Mouse (Mus musculus) ES-E14 (cell line): Measurements from ENCODE around the gene Stx6. TPM values are rescaled to one million over a fixed set of nuclear protein-coding genes. Genes with fewer than 3 reads are reported as not detected.

Experiments used
- DNase-seq: peaks from one replicate; pipeline ENCODE4 v3.0.0-alpha.2; 2013; ENCODE audit warnings: low read depth, low spot score
- H3K27ac ChIP-seq: 2 replicates; pipeline ENCODE4 v1.5.1; 2012; ENCODE audit warnings: low read depth, mild to moderate bottlenecking, low read length, moderate library complexity, mixed read lengths; ENCODE audit not compliant: poor library complexity, insufficient read depth, severe bottlenecking
- H3K36me3 ChIP-seq: 2 replicates; pipeline ENCODE4 v1.6.1; 2012; ENCODE audit warnings: mild to moderate bottlenecking, low read length, moderate library complexity, mixed read lengths; ENCODE audit not compliant: control insufficient read depth, poor library complexity, insufficient read depth, severe bottlenecking
- H3K4me1 ChIP-seq, 2 experiments: fragments of 150-350 bp in 1 of 2; sonication (generic) in 1 of 2; 2 replicates each; pipeline ENCODE4 v1.6.1; 2012; ENCODE audit warnings: low read length in 2 of 2, mild to moderate bottlenecking in 1 of 2, mixed read lengths in 1 of 2; ENCODE audit not compliant: control insufficient read depth in 2 of 2, insufficient read depth in 2 of 2, poor library complexity in 1 of 2
- H3K4me3 ChIP-seq, 2 experiments: fragments of 150-350 bp in 1 of 2; sonication (generic) in 1 of 2; 2 replicates each; pipeline ENCODE4 v1.5.1; 2012; ENCODE audit warnings: low read length in 2 of 2, low read depth in 1 of 2, mild to moderate bottlenecking in 1 of 2, mixed read lengths in 1 of 2; ENCODE audit not compliant: insufficient read depth in 1 of 2, poor library complexity in 1 of 2, severe bottlenecking in 1 of 2
- H3K9ac ChIP-seq: 2 replicates; pipeline ENCODE4 v1.6.1; 2012; ENCODE audit warnings: low read depth, mild to moderate bottlenecking, low read length, mixed read lengths; ENCODE audit not compliant: poor library complexity, insufficient read depth, severe bottlenecking
- H3K9me3 ChIP-seq: fragments of 150-350 bp; sonication (generic); 2 replicates; pipeline ENCODE4 v1.6.1; 2012; ENCODE audit warnings: low read depth, mild to moderate bottlenecking, low read length; ENCODE audit not compliant: control insufficient read depth, insufficient read depth
- CHD2 ChIP-seq: IDR thresholded peaks from 2 replicates; pipeline ENCODE4 v1.6.1; 2014; ENCODE audit warnings: mild to moderate bottlenecking, low read depth, low read length, inconsistent platforms
- HCFC1 ChIP-seq: IDR thresholded peaks from 2 replicates; pipeline ENCODE4 v1.6.1; 2012; ENCODE audit warnings: low read length, inconsistent platforms, borderline replicate concordance; ENCODE audit not compliant: insufficient read depth
- MAFK ChIP-seq: IDR thresholded peaks from 2 replicates; pipeline ENCODE4 v1.6.1; 2014; ENCODE audit warnings: mild to moderate bottlenecking, low read depth, low read length, inconsistent platforms; ENCODE audit not compliant: insufficient read depth
- ZC3H11A ChIP-seq: IDR thresholded peaks from 2 replicates; pipeline ENCODE4 v1.6.1; 2012; ENCODE audit warnings: low read depth, mild to moderate bottlenecking, inconsistent platforms, low read length, borderline replicate concordance
- ZNF384 ChIP-seq: IDR thresholded peaks from 2 replicates; pipeline ENCODE4 v1.6.1; 2012; ENCODE audit warnings: low read depth, low read length, inconsistent platforms
- in situ Hi-C, 2 experiments: fragments of 600-800 bp; cut with MboI; formaldehyde crosslinking; loops; one replicate each; pipeline ENCODE4 v1.15.1; 2025; ENCODE audit warnings: low sequenced_read_pairs in 2 of 2, inconsistent platforms in 1 of 2; ENCODE audit not compliant: unreplicated experiment in 2 of 2
- total RNA-seq: library from RNA; depleted of rRNA; stranded (reverse); fragments of 300-350 nt; gene quantifications from 2 replicates; pipeline ENCODE4 v1.2.3, GENCODE M21; 2012

Gene Stx6
- total RNA-seq, 1 experiment, result 22.7 TPM

- in situ Hi-C loops, result no loop called here
Measured at GRCm38 (mm10) chr1:155153906-155154305, 4.6 kb upstream of the Stx6 start.

GRCm38 (mm10) chr1:155158970-155159484, 512 bp downstream of the Stx6 start:
- H3K9ac ChIP-seq, result peak overlapping the region; percentile 70
- in situ Hi-C loops, result no loop called here
- no peak for TF ChIP-seq ZNF384
- TF ChIP-seq HCFC1, result no peak
- TF ChIP-seq CHD2, result no peak
- TF ChIP-seq ZC3H11A, result no peak
- TF ChIP-seq MAFK, result no peak
- peak overlapping the region; percentile 84 to 98 for H3K4me3 ChIP-seq
- H3K36me3 ChIP-seq, result no peaks in the 10 kb centered on the region
- no peaks in the 10 kb centered on the region for H3K9me3 ChIP-seq
- H3K4me1 ChIP-seq, result peaks cover under 1 to 2% of the 10 kb centered on the region in 2 experiments; a peak in 3 of 4 replicates
- no peak for DNase-seq
- no peak overlapping the region for H3K27ac ChIP-seq

More at GRCm38 (mm10) chr1:155153906-155154305, 4.6 kb upstream of the Stx6 start:
- H3K36me3 ChIP-seq, result no peaks in the 10 kb centered on the region
- peaks cover 0 to 7% of the 10 kb centered on the region in 2 experiments; a peak in 2 of 4 replicates for H3K4me1 ChIP-seq
- no peak overlapping the region for H3K9ac ChIP-seq
- DNase-seq, result no peak
- no peak overlapping the region for H3K4me3 ChIP-seq
- no peak overlapping the region for H3K27ac ChIP-seq
- TF ChIP-seq HCFC1, result no peak
- no peak for TF ChIP-seq MAFK
- no peak for TF ChIP-seq CHD2
- TF ChIP-seq ZNF384, result no peak
- no peak for TF ChIP-seq ZC3H11A
- no peaks in the 10 kb centered on the region for H3K9me3 ChIP-seq

GRCm38 (mm10) chr1:155167453-155167852, 8.9 kb downstream of the Stx6 start:
- H3K4me1 ChIP-seq, result no peaks in the 10 kb centered on the region
- no peak overlapping the region for H3K9ac ChIP-seq
- in situ Hi-C loops, result no loop called here
- no peak overlapping the region for H3K4me3 ChIP-seq
- no peak overlapping the region for H3K27ac ChIP-seq
- no peaks in the 10 kb centered on the region for H3K36me3 ChIP-seq
- TF ChIP-seq HCFC1, result no peak
- no peaks in the 10 kb centered on the region for H3K9me3 ChIP-seq
- DNase-seq, result no peak

GRCm38 (mm10) chr1:155169935-155170334, 11.4 kb downstream of the Stx6 start:
- Histone ChIP-seq H3K27ac (no peak overlapping the region), H3K4me3 (no peak overlapping the region), H3K9me3 (no peaks in the 10 kb centered on the region), H3K36me3 (no peaks in the 10 kb centered on the region), H3K9ac (no peak overlapping the region), H3K4me1 (no peaks in the 10 kb centered on the region)
- in situ Hi-C loops, result no loop called here
- no peak for TF ChIP-seq CHD2
- no peak for TF ChIP-seq ZNF384
- TF ChIP-seq MAFK, result no peak
- TF ChIP-seq HCFC1, result no peak
- TF ChIP-seq ZC3H11A, result no peak
- no peak for DNase-seq
